Mouse (Mus musculus) forebrain, postnatal 0 days (tissue): Measurements from ENCODE around the gene Dnaaf1. TPM values are rescaled to one million over a fixed set of nuclear protein-coding genes. Genes with fewer than 3 reads are reported as not detected.

Experiments
- ATAC-seq: fragments of 200-750 bp; cut with Nextera tagmentation; 2 replicates; pipeline ENCODE4 v1.8.0; 2017; ENCODE audit warnings: mild to moderate bottlenecking, moderate library complexity
- DNase-seq: peaks from one replicate; pipeline ENCODE4 v3.0.0-alpha.2; 2015
- H3K27ac ChIP-seq: fragments of 300-500 bp; sonication (generic); 2 replicates; pipeline ENCODE4 v1.5.1; 2014; ENCODE audit warnings: low read depth, mild to moderate bottlenecking, antibody characterized with exemption, low read length, moderate library complexity, mixed read lengths
- H3K27me3 ChIP-seq: fragments of 300-500 bp; sonication (generic); 2 replicates; pipeline ENCODE4 v1.6.1; 2014; ENCODE audit warnings: mild to moderate bottlenecking, low read length, mixed read lengths; ENCODE audit not compliant: insufficient read depth
- H3K36me3 ChIP-seq: fragments of 300-500 bp; sonication (generic); 2 replicates; pipeline ENCODE4 v1.6.1; 2014; ENCODE audit warnings: mild to moderate bottlenecking, moderate library complexity; ENCODE audit not compliant: insufficient read depth
- H3K4me1 ChIP-seq: fragments of 300-500 bp; sonication (generic); 2 replicates; pipeline ENCODE4 v1.6.1; 2014; ENCODE audit warnings: antibody characterized with exemption; ENCODE audit not compliant: insufficient read depth
- H3K4me2 ChIP-seq: fragments of 300-500 bp; sonication (generic); 2 replicates; pipeline ENCODE4 v1.6.1; 2014; ENCODE audit warnings: low read depth, mild to moderate bottlenecking, moderate library complexity
- H3K4me3 ChIP-seq: fragments of 300-500 bp; sonication (generic); 2 replicates; pipeline ENCODE4 v1.5.1; 2014; ENCODE audit warnings: low read depth, low read length, mixed read lengths
- H3K9ac ChIP-seq: fragments of 300-500 bp; sonication (generic); 2 replicates; pipeline ENCODE4 v1.6.1; 2014; ENCODE audit warnings: mild to moderate bottlenecking
- H3K9me3 ChIP-seq: fragments of 300-500 bp; sonication (generic); 2 replicates; pipeline ENCODE4 v1.6.1; 2016; ENCODE audit warnings: low read length
- CTCF ChIP-seq: sonication (generic); IDR thresholded peaks from 2 replicates; pipeline ENCODE4 v1.5.1; 2016; ENCODE audit warnings: antibody characterized with exemption, control low read depth, low read depth
- WGBS: fragments of 180-500 bp; shearing (Covaris S2); extraction: QIAGEN DNeasy Blood & Tissue Kit; methylation state at CpG from one replicate; pipeline ENCODE4 v1.1.7; 2014; 5-methylcytosine and 5-hydroxymethylcytosine counted together
- polyA plus RNA-seq: library from polyadenylated mRNA; unstranded; fragments of >200 nt; fragmentation: Nextera tagmentation; extraction: Ambion mirVana; gene quantifications from 2 replicates; pipeline ENCODE4 v1.2.1, GENCODE M21; 2015
- total RNA-seq: library from RNA; depleted of rRNA; stranded (reverse); fragments of >200 nt; gene quantifications from 2 replicates; pipeline ENCODE4 v1.2.3, GENCODE M21; 2014; rRNA removed

The Dnaaf1 gene
- total and polyA plus RNA-seq, 2 experiments from 2014 or later, result 0.98 TPM; not detected in 1

DNA sequence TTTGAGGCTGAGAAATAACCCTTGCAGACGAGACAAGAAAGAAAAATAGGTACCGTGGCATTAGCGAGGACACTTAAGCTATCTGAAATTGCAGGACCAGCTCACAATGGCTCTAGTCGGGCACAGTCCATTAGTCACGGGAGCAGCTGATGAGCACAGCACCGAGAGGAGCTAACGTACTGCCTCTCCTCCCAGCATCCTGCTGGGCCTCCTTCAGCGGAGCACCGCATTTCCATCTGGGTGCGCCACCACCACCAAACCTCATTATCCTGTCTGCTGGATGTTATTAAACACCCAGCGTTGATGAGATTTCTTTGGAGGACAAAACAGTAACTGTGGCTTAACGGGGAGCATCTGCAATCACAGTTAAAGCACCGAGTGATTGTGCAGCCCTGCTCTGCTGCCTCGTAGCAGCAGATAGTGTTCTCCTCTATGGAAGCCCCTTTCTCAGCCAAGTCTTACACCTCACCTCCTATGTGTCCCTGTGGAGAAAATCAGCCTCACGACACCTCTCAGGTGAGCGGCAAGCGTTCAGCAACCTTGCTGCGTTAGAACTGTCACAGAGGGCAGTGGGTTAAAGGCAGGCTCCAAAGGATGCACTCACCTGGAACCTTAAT, 70.1 kb downstream of the Dnaaf1 start:
- no peak overlapping the region for H3K9ac ChIP-seq
- DNase-seq (peak; percentile 17), ATAC-seq (peak; percentile 43; the same call in 1 of the 2 replicates)
- H3K9me3 ChIP-seq, result no peaks in the 10 kb centered on the region
- no peak overlapping the region for H3K4me3 ChIP-seq
- no peak overlapping the region for H3K27ac ChIP-seq
- WGBS, result 46% methylated on average over 18 of the region's 18 CpGs
- no peaks in the 10 kb centered on the region for H3K36me3 ChIP-seq
- H3K4me2 ChIP-seq, result no peak overlapping the region
- TF ChIP-seq CTCF, result no peak
- H3K27me3 ChIP-seq, result no peaks in the 10 kb centered on the region
- no peaks in the 10 kb centered on the region for H3K4me1 ChIP-seq

- no peaks in the 10 kb centered on the region for H3K27me3 ChIP-seq
- H3K4me1 ChIP-seq, result no peaks in the 10 kb centered on the region
- no peak overlapping the region for H3K4me2 ChIP-seq
- H3K4me3 ChIP-seq, result no peak overlapping the region
- ATAC-seq, result no peak
- DNase-seq, result no peak
- no peaks in the 10 kb centered on the region for H3K36me3 ChIP-seq
- H3K9me3 ChIP-seq, result no peaks in the 10 kb centered on the region
- TF ChIP-seq CTCF, result peak; percentile 40
- WGBS, result 78% methylated on average over 3 of the region's 3 CpGs
- no peak overlapping the region for H3K27ac ChIP-seq
- no peak overlapping the region for H3K9ac ChIP-seq
These were observed 71.2 kb downstream of the Dnaaf1 start for GRCm38 (mm10) chr8:119646197-119646596.

GRCm38 (mm10) chr8:119646846-119647245, 71.8 kb downstream of the Dnaaf1 start:
- no peaks in the 10 kb centered on the region for H3K4me1 ChIP-seq
- WGBS, result 83% methylated on average over 7 of the region's 7 CpGs
- no peak for ATAC-seq

More at GRCm38 (mm10) chr8:119646846-119647245, 71.8 kb downstream of the Dnaaf1 start:
- Histone ChIP-seq H3K4me2 (no peak overlapping the region), H3K27ac (no peak overlapping the region), H3K27me3 (no peaks in the 10 kb centered on the region), H3K9me3 (no peaks in the 10 kb centered on the region), H3K9ac (no peak overlapping the region), H3K36me3 (no peaks in the 10 kb centered on the region), H3K4me3 (no peak overlapping the region)
- DNase-seq, result no peak
- TF ChIP-seq CTCF, result no peak

Other genes with a start within 250 kb of the Dnaaf1 start
- 390 and 481 TPM in 2 replicates for gene Hsbp1, start 230.7 kb upstream of the Dnaaf1 start, total RNA-seq
- gene Hsbp1, start 230.7 kb upstream of the Dnaaf1 start, polyA plus RNA-seq, result 972 and 1,071 TPM in 2 replicates
- gene Mlycd, start 180.4 kb upstream of the Dnaaf1 start, total RNA-seq, result 27.6 and 27.9 TPM in 2 replicates
- 20.3 and 21.3 TPM in 2 replicates for gene Mlycd, start 180.4 kb upstream of the Dnaaf1 start, polyA plus RNA-seq
- not detected in 2 replicates for gene Osgin1, start 141.1 kb upstream of the Dnaaf1 start, total RNA-seq
- 0.12 and 0.19 TPM in 2 replicates for gene Osgin1, start 141.1 kb upstream of the Dnaaf1 start, polyA plus RNA-seq
- 41.1 and 58.5 TPM in 2 replicates for gene Necab2, start 128.5 kb upstream of the Dnaaf1 start, total RNA-seq
- 35.0 and 56.1 TPM in 2 replicates for gene Necab2, start 128.5 kb upstream of the Dnaaf1 start, polyA plus RNA-seq
- gene Slc38a8, start 73.5 kb upstream of the Dnaaf1 start, total RNA-seq, result not detected in 2 replicates
- 0.12 TPM in 1 of 2 replicates, not detected in the other for gene Slc38a8, start 73.5 kb upstream of the Dnaaf1 start, polyA plus RNA-seq
- gene Mbtps1, start 16.5 kb upstream of the Dnaaf1 start, total RNA-seq, result 72.4 and 75.5 TPM in 2 replicates
- gene Mbtps1, start 16.5 kb upstream of the Dnaaf1 start, polyA plus RNA-seq, result 37.7 and 48.0 TPM in 2 replicates
- gene Hsdl1, start 52 bp upstream of the Dnaaf1 start, total RNA-seq, result 144 and 158 TPM in 2 replicates
- gene Hsdl1, start 52 bp upstream of the Dnaaf1 start, polyA plus RNA-seq, result 144 and 164 TPM in 2 replicates
- gene Taf1c, start 30.0 kb downstream of the Dnaaf1 start, total RNA-seq, result 17.6 and 21.1 TPM in 2 replicates
- gene Taf1c, start 30.0 kb downstream of the Dnaaf1 start, polyA plus RNA-seq, result 10.1 and 10.9 TPM in 2 replicates
- gene Adad2, start 37.5 kb downstream of the Dnaaf1 start, total RNA-seq, result not detected in 2 replicates
- gene Adad2, start 37.5 kb downstream of the Dnaaf1 start, polyA plus RNA-seq, result 0.09 and 0.16 TPM in 2 replicates
- 0.38 and 1.5 TPM in 2 replicates for gene Kcng4, start 60.4 kb downstream of the Dnaaf1 start, total RNA-seq
- 0.34 and 0.90 TPM in 2 replicates for gene Kcng4, start 60.4 kb downstream of the Dnaaf1 start, polyA plus RNA-seq
- gene Wfdc1, start 91.1 kb downstream of the Dnaaf1 start, total RNA-seq, result 8.6 and 8.9 TPM in 2 replicates
- 8.3 and 9.0 TPM in 2 replicates for gene Wfdc1, start 91.1 kb downstream of the Dnaaf1 start, polyA plus RNA-seq
- not detected in 2 replicates for gene Atp2c2, start 124.8 kb downstream of the Dnaaf1 start, total RNA-seq
- 0.15 and 0.22 TPM in 2 replicates for gene Atp2c2, start 124.8 kb downstream of the Dnaaf1 start, polyA plus RNA-seq
- 21.0 and 21.1 TPM in 2 replicates for gene Tldc1, start 203.2 kb downstream of the Dnaaf1 start, total RNA-seq
- gene Tldc1, start 203.2 kb downstream of the Dnaaf1 start, polyA plus RNA-seq, result 6.8 and 9.4 TPM in 2 replicates